Mouse (Mus musculus) liver, adult 2 months (tissue): ENCODE results near the gene Dysf. TPM values are rescaled to one million over a fixed set of nuclear protein-coding genes. Genes with fewer than 3 reads are reported as not detected.

Source experiments
- DNase-seq: peaks from one replicate; pipeline ENCODE4 v3.0.0-alpha.2; 2011; ENCODE audit warnings: low read depth, low spot score; ENCODE audit errors: extremely low read depth
- H3K27ac ChIP-seq: fragments of 200-500 bp; replicated peaks from 2 replicates; pipeline ENCODE4 v1.5.1; 2012; ENCODE audit warnings: low read depth, mild to moderate bottlenecking, control low read depth, inconsistent platforms, low read length; ENCODE audit not compliant: insufficient read depth
- H3K27me3 ChIP-seq: fragments of 200-500 bp; 2 replicates; pipeline ENCODE4 v1.6.1; 2012; ENCODE audit warnings: mild to moderate bottlenecking, moderate library complexity, low read length, inconsistent platforms; ENCODE audit not compliant: control insufficient read depth, insufficient read depth
- H3K36me3 ChIP-seq: fragments of 200-500 bp; 2 replicates; pipeline ENCODE4 v1.6.1; 2012; ENCODE audit warnings: low read length, inconsistent platforms; ENCODE audit not compliant: control insufficient read depth, insufficient read depth
- H3K4me1 ChIP-seq: fragments of 200-500 bp; 2 replicates; pipeline ENCODE4 v1.6.1; 2011; ENCODE audit warnings: low read length; ENCODE audit not compliant: control insufficient read depth, insufficient read depth
- H3K4me3 ChIP-seq: fragments of 200-500 bp; 2 replicates; pipeline ENCODE4 v1.5.1; 2011; ENCODE audit warnings: low read depth, mild to moderate bottlenecking, control low read depth, low read length, moderate library complexity; ENCODE audit not compliant: insufficient read depth
- H3K79me2 ChIP-seq: fragments of 200-500 bp; 2 replicates; pipeline ENCODE4 v1.6.1; 2012; ENCODE audit warnings: inconsistent platforms, mild to moderate bottlenecking, low read length, moderate library complexity; ENCODE audit not compliant: control insufficient read depth, insufficient read depth
- H3K9ac ChIP-seq: fragments of 200-500 bp; 2 replicates; pipeline ENCODE4 v1.6.1; 2012; ENCODE audit warnings: low read depth, mild to moderate bottlenecking, control low read depth, inconsistent platforms, low read length
- CTCF ChIP-seq: fragments of 200-500 bp; IDR thresholded peaks from 2 replicates; pipeline ENCODE4 v1.5.1; 2011; ENCODE audit warnings: low read depth, low read length, control low read depth
- POLR2A ChIP-seq: fragments of 200-500 bp; IDR thresholded peaks from 2 replicates; pipeline ENCODE4 v1.6.1; 2011; ENCODE audit warnings: low read length, control low read depth; ENCODE audit not compliant: insufficient read depth; ENCODE audit errors: extremely low read depth
- WGBS: fragments of 180-500 bp; shearing (Covaris S2); methylation state at CpG from one replicate; pipeline ENCODE4 v1.1.7; 2018; 5-methylcytosine and 5-hydroxymethylcytosine counted together
- polyA plus RNA-seq: library from polyadenylated mRNA; depleted of rRNA; stranded (reverse); fragments of >200 nt; gene quantifications from 2 replicates; pipeline ENCODE4 v1.2.3, GENCODE M21; 2012
- total RNA-seq: library from RNA; depleted of rRNA; stranded (reverse); fragments of >200 nt; gene quantifications from 2 replicates; pipeline ENCODE4 v1.2.3, GENCODE M21; 2014

The Dysf gene
- total and polyA plus RNA-seq, 2 experiments: 2.4 to 3.3 TPM

DNA sequence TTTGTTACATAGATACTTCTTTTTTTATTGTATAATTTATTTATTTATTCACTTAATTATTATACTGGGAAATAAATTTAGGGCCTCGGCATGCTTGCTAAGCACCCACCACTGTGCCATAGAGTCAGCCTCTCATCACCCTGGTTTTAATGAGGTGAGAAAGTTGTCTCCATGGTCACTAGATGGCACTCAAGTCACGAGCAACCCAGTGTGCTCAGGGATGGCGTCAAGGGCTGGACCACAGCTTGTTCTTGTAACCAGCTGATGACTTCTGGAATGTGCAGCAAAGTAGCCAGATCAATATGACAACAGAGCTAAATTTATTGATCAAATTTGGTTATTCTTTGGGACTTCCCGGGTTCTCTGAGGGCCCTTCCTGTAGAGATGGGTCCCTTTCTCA lies 85.1 kb downstream of the Dysf start:
- TF ChIP-seq CTCF: peak; percentile 79
- TF ChIP-seq POLR2A: no peak
- peak; percentile 57 for DNase-seq
- H3K9ac ChIP-seq: no peak overlapping the region

DNA sequence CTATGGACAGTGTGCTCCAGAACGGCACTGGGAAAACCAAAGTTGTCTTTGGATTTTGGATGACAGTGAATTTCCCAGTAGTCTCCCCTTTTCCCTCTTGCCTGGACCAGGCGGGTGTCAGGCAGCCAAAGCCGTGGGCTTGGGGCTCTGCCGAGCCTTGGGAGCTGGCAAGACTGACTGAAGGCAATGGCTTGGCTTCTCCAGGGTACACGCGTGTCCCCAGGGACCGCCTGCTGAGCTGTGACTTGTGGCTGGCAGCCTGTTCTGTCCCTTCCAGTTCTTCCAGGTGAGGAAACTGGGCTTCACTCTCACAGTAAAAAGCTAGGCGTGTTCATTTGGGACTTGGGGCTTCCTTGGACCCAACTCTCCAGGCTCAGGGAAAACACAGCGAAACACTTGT lies 86.1 kb downstream of the Dysf start:
- 89% methylated on average over 9 of the region's 9 CpGs for WGBS
- no peaks in the 10 kb centered on the region for H3K36me3 ChIP-seq
- H3K4me3 ChIP-seq: no peak overlapping the region
- no peak overlapping the region for H3K9ac ChIP-seq
- no peaks in the 10 kb centered on the region for H3K27me3 ChIP-seq
- no peaks in the 10 kb centered on the region for H3K79me2 ChIP-seq
- no peak overlapping the region for H3K27ac ChIP-seq
- TF ChIP-seq POLR2A (no peak), CTCF (no peak)
- no peak for DNase-seq
- H3K4me1 ChIP-seq: no peaks in the 10 kb centered on the region

More for the DNA sequence above, 85.1 kb downstream of the Dysf start:
- Histone ChIP-seq H3K4me3 (no peak overlapping the region), H3K36me3 (no peaks in the 10 kb centered on the region), H3K27ac (no peak overlapping the region), H3K27me3 (no peaks in the 10 kb centered on the region), H3K79me2 (no peaks in the 10 kb centered on the region), H3K4me1 (no peaks in the 10 kb centered on the region)
- 27% methylated on average over 4 of the region's 4 CpGs for WGBS

DNA sequence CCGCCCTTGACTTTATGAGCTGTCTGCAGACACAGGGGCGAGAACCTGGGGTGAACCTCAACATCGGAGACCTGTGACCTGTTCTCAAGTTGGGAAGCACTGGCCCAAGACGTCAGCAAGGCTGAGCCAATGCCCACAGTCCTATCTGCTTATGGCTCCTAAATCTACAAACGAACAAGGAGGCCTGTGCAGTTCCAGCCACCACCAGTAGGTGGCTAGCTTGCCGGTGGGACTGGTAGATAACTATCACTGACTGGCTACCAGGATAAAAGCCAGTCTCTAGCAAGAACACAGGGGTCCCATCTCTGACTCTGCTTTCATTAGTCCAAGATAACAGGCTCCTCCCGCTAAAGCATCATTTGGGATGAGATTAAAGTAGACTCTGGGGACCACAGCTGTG lies 86.6 kb downstream of the Dysf start:
- no peaks in the 10 kb centered on the region for H3K27me3 ChIP-seq
- no peak overlapping the region for H3K4me3 ChIP-seq
- H3K36me3 ChIP-seq: no peaks in the 10 kb centered on the region
- no peak overlapping the region for H3K27ac ChIP-seq
- no peak overlapping the region for H3K9ac ChIP-seq
- TF ChIP-seq POLR2A: no peak
- peak; percentile 83 for TF ChIP-seq CTCF
- H3K4me1 ChIP-seq: no peaks in the 10 kb centered on the region
- H3K79me2 ChIP-seq: no peaks in the 10 kb centered on the region
- DNase-seq: peak; percentile 39
- WGBS: 30% methylated on average over 7 of the region's 7 CpGs

DNA sequence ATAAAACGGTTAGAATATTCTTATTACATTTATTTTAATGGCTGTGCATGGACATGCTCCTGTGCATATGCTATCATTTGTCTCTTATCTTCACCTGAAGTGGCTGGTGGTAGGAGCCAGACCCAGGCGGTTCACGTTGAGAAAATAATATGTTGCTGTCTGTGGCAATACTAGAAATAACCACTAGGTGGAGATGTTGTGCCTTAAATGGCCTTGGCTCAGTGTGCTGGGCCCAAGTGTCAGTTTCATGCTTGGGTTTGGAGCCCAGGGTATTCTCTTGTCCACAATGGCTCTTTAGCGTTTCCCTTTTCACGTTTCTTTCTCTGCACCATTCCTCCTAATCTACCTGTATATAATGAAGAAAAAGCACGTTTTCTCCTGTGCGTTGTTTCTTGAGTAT lies 87.5 kb downstream of the Dysf start:
- Histone ChIP-seq H3K79me2 (no peaks in the 10 kb centered on the region), H3K4me3 (no peak overlapping the region), H3K9ac (no peak overlapping the region), H3K36me3 (no peaks in the 10 kb centered on the region), H3K4me1 (no peaks in the 10 kb centered on the region), H3K27me3 (no peaks in the 10 kb centered on the region), H3K27ac (no peak overlapping the region)
- 17% methylated on average over 7 of the region's 7 CpGs for WGBS
- TF ChIP-seq CTCF: peak; percentile 53; the same call in 1 of the 2 replicates
- no peak for TF ChIP-seq POLR2A
- peak; percentile 61 for DNase-seq

DNA sequence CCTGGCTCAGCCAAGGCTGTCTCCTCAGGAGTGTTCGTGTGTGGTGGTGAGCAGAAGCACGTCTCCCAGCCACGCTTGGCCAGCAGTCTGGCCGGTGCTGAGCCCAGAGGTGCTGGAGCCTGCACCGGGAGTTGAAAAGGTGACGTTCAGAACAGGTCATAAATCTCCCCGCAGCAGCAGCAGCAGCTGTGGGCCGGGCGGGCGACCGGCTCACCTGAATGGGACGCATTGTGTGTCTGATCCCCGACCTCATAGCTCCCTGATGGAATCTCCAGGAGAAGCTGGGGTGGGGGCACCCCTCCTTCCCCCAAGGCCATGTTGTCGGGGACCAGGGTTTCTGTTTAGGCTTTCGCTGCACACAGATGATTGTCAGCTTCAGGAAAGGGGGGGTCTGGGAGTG lies 93.6 kb downstream of the Dysf start:
- Histone ChIP-seq H3K36me3 (no peaks in the 10 kb centered on the region), H3K4me3 (no peak overlapping the region), H3K27me3 (peaks cover 4% of the 10 kb centered on the region; the same call in 1 of the 2 replicates), H3K79me2 (no peaks in the 10 kb centered on the region), H3K4me1 (no peaks in the 10 kb centered on the region), H3K9ac (no peak overlapping the region), H3K27ac (no peak overlapping the region)
- WGBS: 57% methylated on average over 15 of the region's 15 CpGs
- no peak for DNase-seq
- TF ChIP-seq CTCF: no peak
- no peak for TF ChIP-seq POLR2A

DNA sequence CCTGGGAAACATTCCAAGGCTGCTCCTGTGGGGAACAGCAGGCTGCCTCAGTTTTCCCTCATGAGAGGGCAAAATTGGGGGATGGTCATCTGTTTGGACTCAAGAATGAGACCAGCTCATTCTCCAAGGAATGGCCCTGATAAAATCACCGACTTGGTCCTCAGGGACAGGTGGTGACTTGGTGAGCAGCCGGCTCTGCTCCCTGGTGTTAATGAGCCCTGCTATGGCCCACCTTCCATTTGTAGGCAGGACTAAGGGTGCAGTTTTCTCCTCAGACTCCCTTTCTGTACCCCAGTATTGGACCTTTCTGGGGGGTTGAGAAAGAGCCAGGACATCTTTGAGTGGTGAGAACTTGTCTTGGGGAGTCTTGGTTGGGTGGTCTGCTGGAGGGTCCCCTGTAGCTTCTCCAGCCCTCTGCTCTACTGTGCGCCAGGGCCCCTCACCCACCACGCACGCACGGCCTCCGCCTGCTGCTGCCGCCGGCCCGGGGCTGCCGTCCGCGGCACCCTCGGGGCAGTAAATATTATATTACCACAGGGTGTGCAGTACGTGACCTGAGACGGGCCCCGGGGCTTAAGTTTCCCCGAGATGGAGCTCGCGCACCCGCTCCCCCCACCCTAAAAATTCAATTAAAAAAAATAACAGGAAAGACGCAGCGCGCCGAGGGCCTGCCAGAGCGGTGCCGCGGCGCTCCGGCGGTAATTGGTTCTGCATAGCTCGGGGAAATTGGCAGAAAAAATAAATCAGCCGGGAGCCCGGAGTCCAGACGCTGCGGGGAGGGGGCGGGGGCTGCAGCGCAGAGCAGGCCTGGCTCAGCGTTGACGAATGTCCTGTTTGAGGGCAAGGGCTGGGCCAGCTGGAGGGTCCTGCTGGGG lies 97.0 kb downstream of the Dysf start:
- no peaks in the 10 kb centered on the region for H3K4me1 ChIP-seq
- H3K4me3 ChIP-seq: no peak overlapping the region
- no peak for TF ChIP-seq CTCF
- no peaks in the 10 kb centered on the region for H3K36me3 ChIP-seq
- WGBS: 14% methylated on average over 40 of the region's 40 CpGs
- H3K9ac ChIP-seq: no peak overlapping the region
- H3K27me3 ChIP-seq: peaks cover 4% of the 10 kb centered on the region; the same call in 1 of the 2 replicates
- no peak for DNase-seq
- H3K27ac ChIP-seq: no peak overlapping the region
- H3K79me2 ChIP-seq: no peaks in the 10 kb centered on the region
